Comparison of ENCODE assay signal across 8 mouse cellular contexts in the genomic region with DNA sequence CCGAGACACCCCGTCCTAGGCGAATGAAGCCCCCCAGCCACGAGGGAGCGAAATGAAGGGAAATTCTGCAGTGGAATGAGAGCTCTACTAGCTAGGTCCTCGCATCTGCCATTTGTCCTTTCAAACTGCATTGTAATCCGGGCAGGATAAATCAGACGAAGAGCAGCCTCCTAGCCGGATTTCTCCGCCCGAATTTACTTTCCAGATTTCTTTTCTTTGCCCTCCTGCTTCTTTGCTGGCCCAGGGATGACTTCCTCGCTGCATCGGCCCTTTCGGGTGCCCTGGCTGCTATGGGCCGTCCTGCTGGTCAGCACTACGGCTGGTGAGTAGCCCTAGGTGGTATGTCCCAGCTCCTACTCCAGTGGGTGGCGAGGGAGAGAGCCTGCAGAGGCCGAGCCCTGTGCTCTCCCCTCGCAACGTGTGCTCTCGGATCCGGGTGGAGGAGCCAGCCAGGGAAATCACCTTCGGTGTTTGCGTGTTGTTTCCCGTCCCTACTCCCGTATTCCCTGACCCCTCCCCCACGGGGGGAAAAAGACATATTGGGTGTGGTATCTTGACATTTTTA. TPM values are rescaled to one million over a fixed set of nuclear protein-coding genes. Genes with fewer than 3 reads are reported as not detected.
DNase-seq lines count a peak whose midpoint lies in the region; ATAC-seq and TF ChIP-seq lines count a peak whose summit lies in the region.

No protein-coding gene starts in this region.

- peak; percentile 15 for DNase-seq in G1E (ENCODE audit: low spot score)
- DNase-seq in cerebellum, adult 8-10 months: peak; percentile 39
- peak; percentile 16 for DNase-seq in forelimb bud, embryonic 11.5 days (ENCODE audit: low read depth, low spot score)
- DNase-seq in hindbrain, embryonic 10.5 days (ENCODE audit: low spot score): peak; percentile 66
- DNase-seq in layer of hippocampus, postnatal 25 days (ENCODE audit: extremely low spot score in 1 of 2, low spot score in 1 of 2): peak; percentile 26 to 31
- DNase-seq in lung, postnatal 10 days: peak; percentile 75
- DNase-seq in ovary, postnatal 36 days (ENCODE audit: low spot score): peak; percentile 37
- peak; percentile 40 for DNase-seq in thymus, postnatal 4 days

- H3K27ac ChIP-seq in hindbrain, embryonic 10.5 days: peak overlapping the region; percentile 99

- H3K9me3 ChIP-seq in G1E (replicated peaks): no peaks in the 10 kb centered on the region
- no peaks in the 10 kb centered on the region for H3K9me3 ChIP-seq in hindbrain, embryonic 10.5 days

- WGBS in hindbrain, embryonic 10.5 days: under 1% methylated on average over 27 of the region's 27 CpGs

- H3K4me1 ChIP-seq in G1E (ENCODE audit: insufficient read depth, low read depth, low read length): peaks cover 36% of the 10 kb centered on the region
- H3K4me1 ChIP-seq in hindbrain, embryonic 10.5 days (replicated peaks): peaks cover 33% of the 10 kb centered on the region

- no peaks in the 10 kb centered on the region for H3K27me3 ChIP-seq in G1E (ENCODE audit: insufficient read depth, low read length)
- no peaks in the 10 kb centered on the region for H3K27me3 ChIP-seq in hindbrain, embryonic 10.5 days (ENCODE audit: insufficient read depth, poor library complexity, severe bottlenecking)

- ATAC-seq in G1E (ENCODE audit: extremely low read depth, insufficient number of reproducible peaks, low FRiP score, poor library complexity, severe bottlenecking): 0 out of 2 replicates have a peak, but pooled peaks have one; percentile 11

- TF ChIP-seq CTCF in G1E (IDR thresholded peaks at IDR 0.05; ENCODE audit: low read depth, low read length): no peak

- H3K36me3 ChIP-seq in G1E (replicated peaks): peaks cover 2% of the 10 kb centered on the region
- H3K36me3 ChIP-seq in hindbrain, embryonic 10.5 days: peaks cover 18% of the 10 kb centered on the region

- peak overlapping the region; percentile 80 for H3K4me3 ChIP-seq in G1E (ENCODE audit: low read depth, low read length)
- H3K4me3 ChIP-seq in hindbrain, embryonic 10.5 days: peak overlapping the region; percentile 89

RNA-seq across cellular contexts. Expression of gene Bmpr2, which starts 1.3 kb away (rescaled TPM):
- 103 and 112 TPM in 2 replicates for total RNA-seq in G1E (2014; fragmentation: Nextera tagmentation)
- 54.1 and 59.9 TPM in 2 replicates for total RNA-seq in G1E (2017)
- 3.0 and 3.4 TPM in 2 replicates for polyA plus RNA-seq in G1E (2012)
- 5.8 and 6.2 TPM in 2 replicates for polyA plus RNA-seq in hindbrain, embryonic 10.5 days (2016; fragmentation: Nextera tagmentation; extraction: Ambion mirVana)
- 10 to 100 TPM; 83.2 to 97.1 TPM for total RNA-seq in layer of hippocampus, postnatal 25 days (2021)

Comparison
In these comparisons a context has a peak if more than half of its experiments do, and no peak if none do; other contexts are left out.
1. Peak in every context shown above with its lines: DNase-seq, ATAC-seq, H3K4me3 ChIP-seq and H3K27ac ChIP-seq.
2. DNase-seq: peak in every context shown above with its lines; median percentile 75 in lung, postnatal 10 days; 66 in hindbrain, embryonic 10.5 days; 40 in thymus, postnatal 4 days; 39 in cerebellum, adult 8-10 months; 37 in ovary, postnatal 36 days; 28 in layer of hippocampus, postnatal 25 days; 16 in forelimb bud, embryonic 11.5 days; 15 in G1E.